Mouse (Mus musculus) layer of hippocampus, adult 9-11 months (tissue): ENCODE measurements at regions not wholly inside any gene's neighbourhood (a gene's known extent, or its start where the extent isn't known, plus 50 kb on each side); places are given as distances from the start of the nearest gene placed in this dataset.

Experiments used
- DNase-seq: peaks from one replicate; pipeline ENCODE4 v3.0.0; 2022

GRCm38 (mm10) chr7:40052255-40052654 is 534.7 kb downstream of the Zfp619 start:
- DNase-seq: no peak

DNA sequence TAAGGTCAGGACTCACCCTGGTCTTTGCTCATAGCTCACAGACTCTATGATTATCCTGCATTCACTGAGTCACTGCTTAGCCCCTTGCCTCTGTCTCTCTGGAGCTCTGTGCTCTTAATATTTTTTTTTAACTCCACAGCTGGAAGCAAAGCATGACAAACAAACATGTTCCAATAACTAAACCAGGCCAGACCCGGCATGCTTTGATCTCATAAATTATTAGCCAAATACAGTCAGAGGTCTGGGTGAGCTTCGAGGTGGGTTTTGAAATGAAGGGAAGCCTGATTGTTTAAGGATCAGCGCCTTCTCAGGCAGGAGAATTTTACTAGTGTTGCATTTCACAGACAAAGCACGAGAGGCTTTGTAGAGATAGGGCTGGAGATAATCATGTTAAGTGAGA is 541.3 kb downstream of the Zfp619 start:
- no peak for DNase-seq

DNA sequence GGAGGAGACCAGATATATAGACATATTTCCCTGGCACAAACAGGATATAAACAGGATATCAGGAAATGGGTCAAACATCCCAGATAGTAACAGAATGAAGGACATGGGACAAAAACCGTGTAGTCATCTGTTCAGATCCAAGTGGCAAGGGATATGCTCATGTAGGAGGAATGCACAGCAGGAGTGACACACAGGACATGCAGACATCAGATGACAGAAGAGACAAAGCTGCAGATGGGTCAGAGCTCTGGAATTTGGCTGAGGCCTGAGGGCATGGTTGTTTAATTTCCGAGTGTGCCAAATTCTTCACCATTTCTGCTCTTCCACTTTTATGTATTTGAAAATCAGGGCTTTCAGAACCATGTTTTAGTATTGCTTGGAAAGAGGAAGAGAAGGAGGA is 547.1 kb downstream of the Zfp619 start:
- DNase-seq: no peak

DNA sequence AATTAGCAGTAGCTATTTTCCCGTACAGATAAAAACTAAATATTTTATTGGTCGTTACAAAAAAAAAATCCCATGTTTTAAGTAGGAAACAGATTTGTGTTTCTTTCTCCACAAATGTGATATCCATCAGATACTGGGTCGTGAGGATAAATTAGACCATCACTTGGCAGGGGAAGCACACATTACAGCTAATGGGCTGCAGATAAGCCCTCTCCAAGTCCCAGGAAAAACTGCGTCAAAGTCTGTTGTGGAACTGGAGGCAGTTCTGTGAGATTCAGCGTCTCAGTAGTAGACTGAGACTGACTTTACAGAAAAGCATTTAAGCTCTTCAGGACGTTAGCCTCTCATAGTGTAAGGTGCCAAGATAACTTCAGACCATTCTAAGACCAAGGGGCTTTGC is 548.0 kb downstream of the Zfp619 start:
- no peak for DNase-seq

DNA sequence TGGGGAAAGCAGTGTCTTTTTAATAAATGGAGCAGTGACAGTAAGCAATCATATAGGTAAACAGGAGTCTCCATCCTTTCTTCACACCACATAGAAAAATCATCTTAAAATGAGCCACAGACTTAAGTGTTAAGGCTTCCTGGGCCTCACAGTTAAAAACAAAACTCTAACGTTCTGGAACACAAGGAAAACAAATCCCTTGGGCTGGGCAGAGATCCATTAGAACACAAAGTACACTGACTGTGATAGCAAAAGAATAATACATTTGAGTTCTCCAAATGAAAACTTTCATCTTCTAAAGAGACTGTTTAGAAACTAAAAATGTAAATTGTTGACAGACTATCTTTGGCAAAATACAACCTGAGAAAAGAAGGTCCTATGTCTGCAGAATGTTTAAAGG is 549.8 kb downstream of the Zfp619 start:
- DNase-seq: no peak

DNA sequence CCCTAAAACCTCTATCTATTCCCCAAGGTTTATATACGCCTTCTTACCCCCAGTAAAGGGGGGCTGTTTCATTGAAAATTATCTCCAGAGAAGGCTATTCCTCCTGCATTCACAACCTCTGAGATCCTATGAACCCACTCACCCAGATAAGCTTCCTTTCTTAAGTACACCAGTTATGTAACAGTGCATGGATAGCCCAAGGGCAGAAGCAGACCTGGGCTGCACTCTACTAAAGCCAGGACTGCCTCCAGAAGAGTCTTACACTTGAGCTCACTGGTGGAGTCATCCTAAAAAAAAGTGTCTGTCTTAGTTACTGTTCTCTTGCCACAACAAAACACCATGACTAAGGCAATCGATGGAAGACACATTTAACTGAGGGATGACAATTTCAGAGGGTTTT is 553.7 kb downstream of the Zfp619 start:
- no peak for DNase-seq

GRCm38 (mm10) chr7:40072478-40072877 is 554.9 kb downstream of the Zfp619 start:
- DNase-seq: no peak

GRCm38 (mm10) chr7:40086236-40086635 is 568.7 kb downstream of the Zfp619 start:
- DNase-seq: no peak

- DNase-seq: no peak
These were observed 579.5 kb downstream of the Zfp619 start for GRCm38 (mm10) chr7:40097094-40097493.

DNA sequence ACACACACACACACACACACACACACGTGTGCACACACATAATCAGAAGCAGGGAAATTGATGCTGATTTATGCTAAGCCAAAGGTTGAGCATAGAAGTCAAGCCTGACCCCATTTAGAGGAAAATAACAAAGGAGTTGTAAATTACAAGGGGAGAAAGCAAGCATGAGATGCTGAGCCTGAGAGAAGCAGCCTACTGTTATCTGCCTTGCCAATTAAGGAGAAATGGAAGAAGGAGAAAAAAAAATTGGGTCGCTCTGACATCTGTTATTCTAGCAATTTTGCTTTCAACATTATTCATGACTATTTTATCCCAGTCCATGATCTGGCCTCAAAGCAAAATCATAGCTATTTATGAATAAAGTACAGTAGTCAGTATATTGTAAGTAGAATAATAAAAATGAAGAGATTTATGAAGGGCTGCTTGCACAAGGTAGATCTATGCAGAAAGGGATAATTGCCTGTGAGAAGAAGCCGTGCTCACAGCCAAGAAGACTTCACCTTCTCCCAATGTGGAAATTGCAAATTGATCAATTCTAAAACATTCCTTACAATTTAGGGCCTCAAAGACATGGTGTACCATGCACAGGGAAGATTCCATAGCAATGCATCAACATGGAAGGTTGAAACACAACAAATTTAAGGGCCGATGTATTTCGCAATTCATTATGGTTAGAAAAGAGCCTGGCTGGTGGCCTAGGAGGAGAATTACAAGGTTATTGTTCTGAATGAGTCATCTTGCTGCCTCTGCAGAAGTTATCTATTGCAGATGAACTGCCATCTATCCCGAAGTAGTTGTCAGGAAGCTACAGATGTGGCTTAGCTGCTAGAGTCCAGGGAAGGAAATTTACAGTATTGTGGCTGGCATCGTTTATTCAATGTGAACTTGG is 585.7 kb downstream of the Zfp619 start:
- no peak for DNase-seq

GRCm38 (mm10) chr7:40142906-40143305 is 625.3 kb downstream of the Zfp619 start:
- DNase-seq: no peak

GRCm38 (mm10) chr7:40144431-40144830 is 626.9 kb downstream of the Zfp619 start:
- no peak for DNase-seq

GRCm38 (mm10) chr7:40177570-40177969 is 660.0 kb downstream of the Zfp619 start:
- no peak for DNase-seq

- no peak for DNase-seq
These were observed 677.8 kb downstream of the Zfp619 start for GRCm38 (mm10) chr7:40195366-40195765.

- peak; percentile 9 for DNase-seq
These were observed 685.0 kb downstream of the Zfp619 start for GRCm38 (mm10) chr7:40202615-40203014.

DNA sequence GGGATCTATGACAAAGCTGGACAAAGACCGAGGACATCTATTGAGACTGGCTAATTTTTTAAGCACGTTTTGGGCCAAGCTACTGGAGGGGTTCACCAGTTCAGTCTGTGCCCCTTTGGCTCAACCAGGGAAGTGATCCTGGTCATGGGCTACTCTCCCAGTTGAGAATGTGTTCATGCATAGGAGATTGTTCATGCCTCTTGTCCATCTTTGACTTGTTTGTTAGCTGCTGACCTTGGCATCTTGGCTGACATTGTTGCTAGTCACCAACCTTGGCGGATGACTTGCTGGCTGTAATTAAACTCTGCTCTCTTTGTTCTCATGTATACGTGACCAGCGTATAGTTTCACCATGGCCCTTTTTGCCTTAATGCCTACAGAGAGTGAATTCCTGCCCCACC is 686.2 kb upstream of the Vstm2b start:
- no peak for DNase-seq

- no peak for DNase-seq
These were observed 685.6 kb upstream of the Vstm2b start for GRCm38 (mm10) chr7:40212576-40212975.

DNA sequence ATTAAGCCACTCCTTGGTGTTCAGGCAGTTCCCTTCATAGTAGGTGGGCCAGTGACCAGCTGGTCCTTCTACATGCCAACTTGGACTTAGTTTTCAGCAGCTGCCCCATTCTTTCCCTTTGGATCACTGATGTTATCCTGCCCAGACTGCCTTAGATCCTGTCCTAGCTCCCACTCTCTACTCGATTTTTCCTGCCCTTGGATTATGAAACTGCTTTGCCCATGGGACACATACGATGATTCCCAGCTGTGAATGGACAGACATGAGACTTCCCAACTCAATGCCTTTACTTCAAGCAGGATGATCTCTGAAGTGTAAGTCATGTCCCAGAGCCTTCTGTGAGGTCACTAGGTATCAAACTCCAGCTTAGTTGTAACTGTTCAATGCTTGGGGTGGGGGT is 684.5 kb upstream of the Vstm2b start:
- DNase-seq: no peak

DNA sequence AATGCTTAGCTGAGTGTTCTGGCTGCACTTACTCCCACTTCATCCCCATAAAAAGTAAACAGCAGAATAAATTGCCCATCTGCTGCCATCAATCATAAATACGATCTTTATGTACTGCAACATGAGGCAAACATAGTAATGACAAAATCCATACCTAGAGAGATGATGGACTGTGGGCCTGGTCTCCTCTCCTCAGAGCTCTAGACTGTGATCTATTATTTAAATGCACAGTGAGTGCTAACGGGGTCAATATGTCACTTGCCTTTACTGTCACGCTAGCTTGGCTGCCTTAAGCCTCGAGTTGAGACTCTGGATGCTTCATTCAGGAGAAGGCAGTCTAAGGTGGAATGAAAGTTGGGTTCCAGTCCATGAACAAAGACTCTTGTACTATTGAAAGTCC is 683.7 kb upstream of the Vstm2b start:
- DNase-seq: no peak

- no peak for DNase-seq
These were observed 682.9 kb upstream of the Vstm2b start for GRCm38 (mm10) chr7:40215271-40215670.

DNA sequence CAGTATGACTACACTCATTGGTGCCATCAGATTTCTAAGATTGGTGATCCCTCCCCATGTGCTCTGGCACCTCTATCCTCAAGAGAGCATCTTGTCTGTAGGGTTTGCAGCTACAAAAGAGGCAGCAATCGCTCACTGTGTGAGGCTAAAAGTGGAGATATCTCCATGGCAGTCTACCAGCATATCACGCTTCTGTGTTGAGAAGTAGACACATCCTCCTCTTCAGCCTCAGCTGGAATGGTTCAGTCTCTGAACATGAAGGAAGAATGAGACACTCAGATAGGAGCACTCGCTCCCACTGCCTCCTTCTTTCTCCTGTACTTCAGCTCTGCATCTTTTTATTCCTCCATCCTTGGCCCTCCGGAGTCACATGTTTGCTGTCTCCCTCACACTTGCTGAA is 677.6 kb upstream of the Vstm2b start:
- no peak for DNase-seq

- DNase-seq: no peak
These were observed 652.9 kb upstream of the Vstm2b start for GRCm38 (mm10) chr7:40245188-40245587.

DNA sequence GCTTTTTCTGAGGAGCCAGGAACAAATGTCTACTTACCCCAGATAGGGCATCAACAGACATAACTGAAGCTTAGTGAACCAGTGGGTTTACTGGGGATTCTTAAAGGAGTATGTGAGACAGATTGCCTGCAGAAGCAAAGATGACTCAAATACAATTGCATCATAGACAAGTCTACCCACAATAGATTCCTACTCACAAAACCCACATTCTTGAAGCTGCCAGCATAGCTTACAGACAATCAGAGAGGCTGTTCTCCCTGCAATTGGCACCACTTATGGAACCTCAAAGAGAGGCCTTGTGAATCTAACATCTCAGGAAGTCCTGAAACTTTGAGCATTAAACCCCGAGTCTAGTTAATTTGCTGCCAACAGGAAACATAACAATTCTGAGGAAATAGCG is 649.6 kb upstream of the Vstm2b start:
- peak; percentile 9 for DNase-seq

GRCm38 (mm10) chr7:40253486-40253885 is 644.6 kb upstream of the Vstm2b start:
- no peak for DNase-seq

DNA sequence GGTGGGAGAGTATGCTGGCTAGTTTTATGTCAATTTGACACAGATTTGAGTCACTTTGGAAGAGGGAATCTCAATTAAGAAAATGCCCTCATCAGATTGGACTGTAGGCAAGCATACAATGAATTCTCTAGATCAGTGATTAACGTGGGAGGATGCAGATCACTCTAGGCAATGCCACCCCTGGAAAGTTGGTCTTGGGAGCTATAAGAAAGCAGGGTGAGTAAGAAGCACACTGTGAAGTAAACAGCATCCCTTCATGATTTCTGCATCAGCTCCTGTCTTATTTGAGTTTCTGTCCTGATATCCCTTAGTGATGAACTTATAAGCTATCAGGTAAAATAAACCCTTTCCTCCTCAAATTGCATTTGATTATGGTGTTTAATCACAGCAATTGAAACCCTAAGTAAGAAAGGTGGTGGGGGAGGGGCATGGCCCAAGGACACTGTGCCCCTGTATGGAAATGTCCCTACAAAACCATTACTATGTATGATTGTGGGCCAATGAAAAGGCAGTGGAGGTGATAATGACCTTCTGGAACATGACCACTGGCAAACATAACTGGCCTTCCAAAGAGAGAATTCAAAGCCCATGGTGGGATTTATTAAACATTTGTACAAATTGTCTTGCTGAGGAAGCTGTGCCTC is 640.3 kb upstream of the Vstm2b start:
- DNase-seq: no peak
